Mouse (Mus musculus): Measurements from ENCODE around the gene Ghsr. TPM values are rescaled to one million over a fixed set of nuclear protein-coding genes. Genes with fewer than 3 reads are reported as not detected.
A peak's percentile ranks its signal among the peaks of the same experiment; 100 is the strongest.

Ghsr gene
- 0.13 and 0.21 TPM in 2 replicates for total RNA-seq (2012; rRNA removed)

DNA sequence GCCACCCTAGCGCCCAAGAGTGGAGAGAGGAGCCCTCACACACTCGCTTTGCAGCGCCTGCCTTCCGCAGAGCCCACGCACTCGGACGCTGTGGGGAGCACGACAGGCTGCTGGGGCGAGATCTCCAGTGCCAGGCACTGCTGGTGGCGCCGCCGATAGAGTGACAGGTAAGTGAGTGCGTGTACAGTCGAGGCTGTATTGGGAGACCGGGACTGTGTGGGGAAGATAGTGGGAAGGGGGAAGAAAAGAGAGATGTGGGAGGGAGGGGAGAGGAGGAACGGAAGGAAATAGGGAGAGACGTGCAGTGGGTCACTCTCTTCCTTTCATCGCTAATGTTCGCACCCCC is at the start of gene Ghsr:
Gene Ghsr, plus strand, starts transcription at position 76 of the 346 bp plus-strand sequence.
- in situ Hi-C loops (cut with MboI; ENCODE audit: low sequenced_read_pairs in 2 of 2, unreplicated experiment in 2 of 2) = no loop called here
- TF ChIP-seq ZNF384 (IDR thresholded peaks at IDR 0.05; ENCODE audit: low read depth, low read length) (no peak), ZC3H11A (IDR thresholded peaks at IDR 0.05; ENCODE audit: borderline replicate concordance, low read depth, low read length) (no peak), CHD2 (IDR thresholded peaks at IDR 0.05; ENCODE audit: low read depth, low read length) (no peak), HCFC1 (IDR thresholded peaks at IDR 0.05; ENCODE audit: borderline replicate concordance, insufficient read depth, low read length) (no peak), MAFK (IDR thresholded peaks at IDR 0.05; ENCODE audit: insufficient read depth, low read depth, low read length) (no peak)
- Histone ChIP-seq H3K9me3 (ENCODE audit: control insufficient read depth, insufficient read depth, low read depth, low read length) (no peaks in the 10 kb centered on the region), H3K27ac (ENCODE audit: insufficient read depth, low read depth, low read length, poor library complexity, severe bottlenecking) (no peak within 1 kb of the TSS), H3K36me3 (ENCODE audit: control insufficient read depth, insufficient read depth, low read length, poor library complexity, severe bottlenecking) (no peaks in the 10 kb centered on the region), H3K9ac (ENCODE audit: insufficient read depth, low read depth, low read length, poor library complexity, severe bottlenecking) (0 out of 2 replicates have a peak within 1 kb of the TSS, but pooled peaks have one; percentile 4), H3K4me1 (ENCODE audit: control insufficient read depth in 2 of 2, insufficient read depth in 2 of 2, low read length in 2 of 2, poor library complexity in 1 of 2) (peaks cover 0 to 6% of the 10 kb centered on the region in 2 experiments; a peak in 1 of 4 replicates), H3K4me3 (ENCODE audit: insufficient read depth in 1 of 2, low read depth in 1 of 2, low read length in 2 of 2, poor library complexity in 1 of 2, severe bottlenecking in 1 of 2) (peak within 1 kb of the TSS; percentile 22 to 44; a peak in 2 of 4 replicates)
- no peak for DNase-seq (ENCODE audit: low read depth, low spot score)

DNA sequence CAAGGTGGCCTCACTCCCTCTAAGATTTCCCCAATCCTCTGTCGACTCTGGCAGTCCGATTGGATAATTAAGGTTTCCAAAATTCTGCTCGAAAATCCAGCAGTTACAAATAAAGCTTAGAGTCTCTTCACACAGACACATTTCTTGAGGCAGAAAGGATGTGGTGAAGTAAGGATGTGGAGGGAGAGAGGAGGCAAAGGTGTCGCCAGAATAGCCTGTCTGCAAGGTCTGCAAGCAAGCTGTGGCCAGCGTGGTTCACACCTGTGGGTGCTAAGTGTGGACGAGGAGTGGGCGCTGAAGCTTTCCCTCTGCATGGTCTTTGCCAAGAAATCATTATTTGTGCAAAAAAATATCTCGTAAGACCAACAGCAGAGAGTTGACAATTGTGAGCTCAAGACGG is 48.6 kb upstream of the Ghsr start:
- TF ChIP-seq HCFC1 (IDR thresholded peaks at IDR 0.05; ENCODE audit: borderline replicate concordance, insufficient read depth, low read length) (no peak), CHD2 (IDR thresholded peaks at IDR 0.05; ENCODE audit: low read depth, low read length) (no peak), MAFK (IDR thresholded peaks at IDR 0.05; ENCODE audit: insufficient read depth, low read depth, low read length) (no peak), ZNF384 (IDR thresholded peaks at IDR 0.05; ENCODE audit: low read depth, low read length) (no peak), ZC3H11A (IDR thresholded peaks at IDR 0.05; ENCODE audit: borderline replicate concordance, low read depth, low read length) (no peak)
- in situ Hi-C loops (cut with MboI; ENCODE audit: low sequenced_read_pairs in 2 of 2, unreplicated experiment in 2 of 2) = no loop called here
- Histone ChIP-seq H3K36me3 (ENCODE audit: control insufficient read depth, insufficient read depth, low read length, poor library complexity, severe bottlenecking) (no peaks in the 10 kb centered on the region), H3K9me3 (ENCODE audit: control insufficient read depth, insufficient read depth, low read depth, low read length) (no peaks in the 10 kb centered on the region), H3K9ac (ENCODE audit: insufficient read depth, low read depth, low read length, poor library complexity, severe bottlenecking) (no peak overlapping the region), H3K27ac (ENCODE audit: insufficient read depth, low read depth, low read length, poor library complexity, severe bottlenecking) (no peak overlapping the region), H3K4me1 (ENCODE audit: control insufficient read depth in 2 of 2, insufficient read depth in 2 of 2, low read length in 2 of 2, poor library complexity in 1 of 2) (no peaks in the 10 kb centered on the region), H3K4me3 (ENCODE audit: insufficient read depth in 1 of 2, low read depth in 1 of 2, low read length in 2 of 2, poor library complexity in 1 of 2, severe bottlenecking in 1 of 2) (no peak overlapping the region)
- DNase-seq (ENCODE audit: low read depth, low spot score) = no peak

DNA sequence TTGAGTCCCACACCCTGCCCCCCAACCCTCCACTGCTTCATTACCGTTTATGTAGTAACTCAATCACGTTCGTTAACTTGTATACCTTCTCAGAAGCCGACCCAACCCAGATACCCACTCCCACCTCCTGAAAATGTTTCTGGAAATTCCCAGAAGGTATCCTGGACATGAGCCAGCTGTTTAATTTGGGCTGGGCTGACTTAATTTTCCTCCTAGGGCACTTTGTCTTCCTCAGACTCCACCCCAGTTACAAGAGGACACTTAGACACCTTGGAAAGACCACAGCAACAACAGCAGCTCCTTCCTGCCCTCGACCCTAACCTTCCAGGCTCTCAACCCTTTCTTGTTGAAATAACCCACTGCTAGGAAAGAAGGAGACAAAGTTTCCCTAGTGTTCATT is 47.6 kb upstream of the Ghsr start:
- no peaks in the 10 kb centered on the region for H3K9me3 ChIP-seq (ENCODE audit: control insufficient read depth, insufficient read depth, low read depth, low read length)
- TF ChIP-seq ZNF384 (IDR thresholded peaks at IDR 0.05; ENCODE audit: low read depth, low read length) = no peak
- TF ChIP-seq HCFC1 (IDR thresholded peaks at IDR 0.05; ENCODE audit: borderline replicate concordance, insufficient read depth, low read length) = no peak
- no peak for TF ChIP-seq MAFK (IDR thresholded peaks at IDR 0.05; ENCODE audit: insufficient read depth, low read depth, low read length)
- no peak for TF ChIP-seq CHD2 (IDR thresholded peaks at IDR 0.05; ENCODE audit: low read depth, low read length)
- no peak for TF ChIP-seq ZC3H11A (IDR thresholded peaks at IDR 0.05; ENCODE audit: borderline replicate concordance, low read depth, low read length)
- H3K9ac ChIP-seq (ENCODE audit: insufficient read depth, low read depth, low read length, poor library complexity, severe bottlenecking) = no peak overlapping the region
- H3K36me3 ChIP-seq (ENCODE audit: control insufficient read depth, insufficient read depth, low read length, poor library complexity, severe bottlenecking) = no peaks in the 10 kb centered on the region
- in situ Hi-C loops (cut with MboI; ENCODE audit: low sequenced_read_pairs in 2 of 2, unreplicated experiment in 2 of 2) = no loop called here
- H3K4me3 ChIP-seq (ENCODE audit: insufficient read depth in 1 of 2, low read depth in 1 of 2, low read length in 2 of 2, poor library complexity in 1 of 2, severe bottlenecking in 1 of 2) = no peak overlapping the region
- DNase-seq (ENCODE audit: low read depth, low spot score) = no peak
- H3K4me1 ChIP-seq (ENCODE audit: control insufficient read depth in 2 of 2, insufficient read depth in 2 of 2, low read length in 2 of 2, poor library complexity in 1 of 2) = no peaks in the 10 kb centered on the region
- H3K27ac ChIP-seq (ENCODE audit: insufficient read depth, low read depth, low read length, poor library complexity, severe bottlenecking) = no peak overlapping the region

DNA sequence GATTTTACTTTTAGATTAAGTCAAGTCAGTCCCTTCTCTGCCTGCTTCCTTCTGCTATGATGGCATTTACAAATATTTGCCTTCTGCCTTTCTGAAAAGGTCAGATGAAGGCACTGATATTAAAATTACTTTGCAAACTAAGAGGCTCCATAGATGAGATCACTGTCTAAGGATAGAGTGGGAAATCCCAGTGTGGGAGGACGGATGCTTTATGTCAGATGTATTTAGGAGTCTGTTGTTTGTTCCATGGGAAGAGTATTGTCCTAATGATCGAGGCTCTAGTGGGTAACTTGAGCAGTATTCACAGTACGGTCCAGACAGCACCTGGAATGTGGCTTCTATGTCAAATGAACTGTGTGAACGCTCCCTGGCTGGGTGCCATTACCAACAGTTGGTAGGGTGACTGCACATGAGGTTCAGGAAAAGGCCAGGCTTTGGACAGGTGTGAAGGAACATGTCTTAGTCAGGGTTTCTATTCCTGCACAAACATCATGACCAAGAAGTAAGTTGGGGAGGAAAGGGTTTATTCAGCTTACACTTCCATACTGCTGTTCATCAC is 44.4 kb upstream of the Ghsr start:
- Histone ChIP-seq H3K9me3 (ENCODE audit: control insufficient read depth, insufficient read depth, low read depth, low read length) (no peaks in the 10 kb centered on the region), H3K4me3 (ENCODE audit: insufficient read depth in 1 of 2, low read depth in 1 of 2, low read length in 2 of 2, poor library complexity in 1 of 2, severe bottlenecking in 1 of 2) (no peak overlapping the region), H3K36me3 (ENCODE audit: control insufficient read depth, insufficient read depth, low read length, poor library complexity, severe bottlenecking) (no peaks in the 10 kb centered on the region), H3K4me1 (ENCODE audit: control insufficient read depth in 2 of 2, insufficient read depth in 2 of 2, low read length in 2 of 2, poor library complexity in 1 of 2) (no peaks in the 10 kb centered on the region), H3K9ac (ENCODE audit: insufficient read depth, low read depth, low read length, poor library complexity, severe bottlenecking) (no peak overlapping the region), H3K27ac (ENCODE audit: insufficient read depth, low read depth, low read length, poor library complexity, severe bottlenecking) (no peak overlapping the region)
- no peak for TF ChIP-seq HCFC1 (IDR thresholded peaks at IDR 0.05; ENCODE audit: borderline replicate concordance, insufficient read depth, low read length)
- no peak for TF ChIP-seq ZNF384 (IDR thresholded peaks at IDR 0.05; ENCODE audit: low read depth, low read length)
- TF ChIP-seq MAFK (IDR thresholded peaks at IDR 0.05; ENCODE audit: insufficient read depth, low read depth, low read length) = no peak
- no peak for TF ChIP-seq ZC3H11A (IDR thresholded peaks at IDR 0.05; ENCODE audit: borderline replicate concordance, low read depth, low read length)
- no peak for TF ChIP-seq CHD2 (IDR thresholded peaks at IDR 0.05; ENCODE audit: low read depth, low read length)
- in situ Hi-C loops (cut with MboI; ENCODE audit: low sequenced_read_pairs in 2 of 2, unreplicated experiment in 2 of 2) = no loop called here
- no peak for DNase-seq (ENCODE audit: low read depth, low spot score)

Measured in ES-E14 (cell line).